Mouse (Mus musculus) testis, adult 2 months (tissue): ENCODE data around the gene Ap2m1.

Experiments
- CTCF ChIP-seq: fragments of 200-500 bp; IDR thresholded peaks from 2 replicates; pipeline ENCODE4 v1.5.1; 2012; ENCODE audit warnings: low read depth, mild to moderate bottlenecking, inconsistent platforms, low read length, moderate library complexity; ENCODE audit not compliant: control insufficient read depth, insufficient read depth, insufficient replicate concordance
- POLR2A ChIP-seq: fragments of 200-500 bp; IDR thresholded peaks from 2 replicates; pipeline ENCODE4 v1.6.1; 2012; ENCODE audit warnings: low read depth, mild to moderate bottlenecking, inconsistent platforms, low read length, moderate library complexity; ENCODE audit not compliant: control insufficient read depth

DNA sequence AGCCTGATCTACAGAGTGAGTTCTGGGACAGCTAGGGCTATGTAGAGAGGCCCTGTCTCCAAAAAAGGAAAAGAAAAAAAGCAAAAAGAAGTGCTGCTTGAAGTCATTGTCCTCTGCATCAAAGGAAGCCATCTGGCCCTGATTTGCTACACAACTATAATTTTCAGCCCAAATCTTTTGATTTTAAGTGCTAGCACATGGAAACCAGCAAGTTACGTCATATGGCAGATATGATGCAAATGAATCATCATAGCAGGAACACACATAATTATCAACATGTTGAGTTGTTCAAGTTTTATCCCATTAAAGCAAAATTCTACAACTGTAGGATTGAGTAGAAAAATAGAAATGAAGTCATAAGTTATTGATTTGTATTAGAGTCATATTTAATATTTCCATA is 47.1 kb upstream of the Ap2m1 start:
- TF ChIP-seq POLR2A (no peak), CTCF (no peak)
